Mouse (Mus musculus) midbrain, embryonic 10.5 days (tissue): ENCODE results near the gene Ctnna3. TPM values are rescaled to one million over a fixed set of nuclear protein-coding genes. Genes with fewer than 3 reads are reported as not detected.

Experiments used
- DNase-seq: peaks from one replicate; pipeline ENCODE4 v3.0.0-alpha.2; 2017; ENCODE audit warnings: low spot score
- H3K27ac ChIP-seq: fragments of 300-500 bp; sonication (generic); replicated peaks from 2 replicates; pipeline ENCODE4 v1.5.1; 2016; ENCODE audit warnings: mild to moderate bottlenecking
- H3K27me3 ChIP-seq: fragments of 300-500 bp; sonication (generic); 2 replicates; pipeline ENCODE4 v1.6.1; 2016; ENCODE audit warnings: low read depth, mild to moderate bottlenecking; ENCODE audit not compliant: poor library complexity, severe bottlenecking
- H3K36me3 ChIP-seq: fragments of 300-500 bp; sonication (generic); 2 replicates; pipeline ENCODE4 v1.6.1; 2016; ENCODE audit warnings: mild to moderate bottlenecking, moderate library complexity
- H3K4me1 ChIP-seq: fragments of 300-500 bp; sonication (generic); 2 replicates; pipeline ENCODE4 v1.6.1; 2016
- H3K4me3 ChIP-seq: fragments of 300-500 bp; sonication (generic); 2 replicates; pipeline ENCODE4 v1.5.1; 2016; ENCODE audit warnings: mild to moderate bottlenecking, moderate library complexity
- H3K9me3 ChIP-seq: fragments of 300-500 bp; sonication (generic); replicated peaks from 2 replicates; pipeline ENCODE4 v1.6.1; 2016; ENCODE audit warnings: mild to moderate bottlenecking
- WGBS: fragments of 180-500 bp; shearing (Covaris S2); methylation state at CpG from one replicate; pipeline ENCODE4 v1.1.7; 2016; 5-methylcytosine and 5-hydroxymethylcytosine counted together
- polyA plus RNA-seq: library from polyadenylated mRNA; unstranded; fragments of >200 nt; fragmentation: Nextera tagmentation; extraction: Ambion mirVana; gene quantifications from 2 replicates; pipeline ENCODE4 v1.2.1, GENCODE M21; 2016

The Ctnna3 gene
- polyA plus RNA-seq, 1 experiment from 2014 or later: 0.05 TPM

GRCm38 (mm10) chr10:63692039-63692438 is 262.1 kb downstream of the Ctnna3 start:
- no peaks in the 10 kb centered on the region for H3K27me3 ChIP-seq
- H3K4me3 ChIP-seq: no peak overlapping the region
- no peak overlapping the region for H3K27ac ChIP-seq
- DNase-seq: peak; percentile 44
- H3K36me3 ChIP-seq: no peaks in the 10 kb centered on the region
- 57% methylated on average over 3 of the region's 3 CpGs for WGBS
- H3K4me1 ChIP-seq: peaks cover 3% of the 10 kb centered on the region; the same call in 1 of the 2 replicates
- no peaks in the 10 kb centered on the region for H3K9me3 ChIP-seq

DNA sequence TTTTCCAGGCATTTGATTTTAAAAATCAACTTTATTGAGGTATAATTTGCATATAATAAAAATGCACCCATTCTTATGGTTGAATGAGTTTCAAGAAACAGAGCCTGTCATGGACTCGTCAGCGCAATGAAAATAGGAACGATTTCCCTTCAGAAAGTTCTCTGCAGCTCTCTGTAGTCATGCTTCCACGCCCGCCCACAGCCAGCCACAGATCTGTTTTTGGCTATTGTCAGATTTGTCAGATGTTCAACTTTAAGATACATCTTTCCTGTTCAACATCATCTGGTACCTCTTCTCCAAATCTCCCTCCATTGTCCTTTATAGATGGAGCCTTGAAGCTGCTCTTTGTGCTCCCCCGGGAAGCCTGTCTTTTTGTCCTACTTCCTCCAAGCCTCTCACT is 280.3 kb downstream of the Ctnna3 start:
- no peaks in the 10 kb centered on the region for H3K27me3 ChIP-seq
- H3K27ac ChIP-seq: no peak overlapping the region
- no peaks in the 10 kb centered on the region for H3K36me3 ChIP-seq
- H3K4me1 ChIP-seq: no peaks in the 10 kb centered on the region
- DNase-seq: no peak
- H3K9me3 ChIP-seq: no peaks in the 10 kb centered on the region
- 86% methylated on average over 6 of the region's 6 CpGs for WGBS
- no peak overlapping the region for H3K4me3 ChIP-seq

DNA sequence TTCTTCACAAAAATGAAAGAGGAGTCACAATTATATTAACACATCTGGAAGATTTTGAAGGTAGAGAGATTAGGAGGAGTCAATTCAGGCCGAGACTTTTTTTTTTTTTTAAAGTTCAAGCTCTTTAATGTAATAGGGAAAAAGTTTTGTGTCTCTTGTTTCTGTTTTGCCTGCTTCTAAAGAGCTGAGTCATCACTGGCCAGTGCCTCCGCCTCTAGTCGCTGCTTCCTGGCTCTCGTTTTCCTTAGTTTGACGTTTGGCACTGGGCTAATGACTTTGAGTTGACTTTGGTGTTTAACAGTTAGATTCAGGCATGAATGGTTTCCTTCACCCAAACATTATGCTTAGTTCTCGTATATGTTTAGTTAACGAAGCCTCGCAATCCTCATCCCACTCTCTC is 282.6 kb downstream of the Ctnna3 start:
- H3K9me3 ChIP-seq: no peaks in the 10 kb centered on the region
- no peak for DNase-seq
- H3K4me3 ChIP-seq: no peak overlapping the region
- WGBS: 83% methylated on average over 8 of the region's 8 CpGs
- H3K36me3 ChIP-seq: no peaks in the 10 kb centered on the region
- H3K27me3 ChIP-seq: no peaks in the 10 kb centered on the region
- no peaks in the 10 kb centered on the region for H3K4me1 ChIP-seq
- no peak overlapping the region for H3K27ac ChIP-seq

DNA sequence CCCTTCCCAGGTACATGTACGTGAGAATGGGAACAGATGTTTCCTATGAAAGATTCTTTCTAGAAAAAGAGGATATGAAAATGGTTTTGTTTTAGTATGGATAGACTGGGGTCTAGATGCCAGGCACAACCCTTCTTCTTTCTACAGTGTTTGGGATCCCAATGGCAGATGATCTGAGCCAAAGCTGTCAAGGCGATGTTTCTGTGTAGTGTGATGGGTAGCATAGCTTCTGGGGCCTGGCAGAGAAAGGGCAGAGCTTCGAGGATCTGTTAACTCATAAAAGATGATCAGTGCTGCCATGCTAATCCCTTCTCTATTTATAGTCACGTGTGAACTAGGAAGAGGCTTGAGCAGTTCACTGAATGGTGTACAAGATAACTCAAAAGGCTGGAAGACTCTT is 284.3 kb downstream of the Ctnna3 start:
- DNase-seq: no peak
- no peak overlapping the region for H3K4me3 ChIP-seq
- H3K27ac ChIP-seq: no peak overlapping the region
- no peaks in the 10 kb centered on the region for H3K4me1 ChIP-seq
- WGBS: 83% methylated on average over 4 of the region's 4 CpGs
- no peaks in the 10 kb centered on the region for H3K27me3 ChIP-seq
- H3K36me3 ChIP-seq: no peaks in the 10 kb centered on the region
- no peaks in the 10 kb centered on the region for H3K9me3 ChIP-seq

DNA sequence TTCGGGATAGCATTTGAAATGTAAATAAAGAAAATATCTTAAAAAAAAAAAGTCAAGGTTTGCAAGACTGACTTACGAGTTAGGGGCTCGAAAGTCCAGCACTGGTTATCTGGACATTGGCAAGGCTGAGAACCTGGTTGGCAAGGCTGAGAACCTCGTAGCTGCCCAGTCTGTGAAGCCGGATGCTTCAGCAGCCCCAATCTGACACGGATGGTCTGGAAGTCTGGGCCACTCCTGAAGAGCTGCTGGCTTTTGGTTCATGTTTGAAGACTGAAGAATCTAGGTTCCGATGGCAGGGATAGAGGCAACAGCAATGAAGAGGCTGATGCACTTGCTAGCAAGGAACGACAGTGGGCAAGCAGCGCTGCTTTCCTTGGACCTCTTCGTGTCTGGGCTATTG is 339.0 kb downstream of the Ctnna3 start:
- WGBS: 91% methylated on average over 10 of the region's 10 CpGs
- no peak for DNase-seq
- H3K27ac ChIP-seq: no peak overlapping the region

GRCm38 (mm10) chr10:63771656-63772055 is 341.8 kb downstream of the Ctnna3 start:
- no peaks in the 10 kb centered on the region for H3K9me3 ChIP-seq
- no peaks in the 10 kb centered on the region for H3K27me3 ChIP-seq
- H3K36me3 ChIP-seq: no peaks in the 10 kb centered on the region
- DNase-seq: no peak
- no peak overlapping the region for H3K27ac ChIP-seq
- no peaks in the 10 kb centered on the region for H3K4me1 ChIP-seq
- H3K4me3 ChIP-seq: no peak overlapping the region
- WGBS: 89% methylated on average over 7 of the region's 7 CpGs

More for the DNA sequence above, 339.0 kb downstream of the Ctnna3 start:
- no peak overlapping the region for H3K4me3 ChIP-seq
- no peaks in the 10 kb centered on the region for H3K9me3 ChIP-seq
- H3K4me1 ChIP-seq: no peaks in the 10 kb centered on the region
- H3K36me3 ChIP-seq: no peaks in the 10 kb centered on the region
- no peaks in the 10 kb centered on the region for H3K27me3 ChIP-seq

DNA sequence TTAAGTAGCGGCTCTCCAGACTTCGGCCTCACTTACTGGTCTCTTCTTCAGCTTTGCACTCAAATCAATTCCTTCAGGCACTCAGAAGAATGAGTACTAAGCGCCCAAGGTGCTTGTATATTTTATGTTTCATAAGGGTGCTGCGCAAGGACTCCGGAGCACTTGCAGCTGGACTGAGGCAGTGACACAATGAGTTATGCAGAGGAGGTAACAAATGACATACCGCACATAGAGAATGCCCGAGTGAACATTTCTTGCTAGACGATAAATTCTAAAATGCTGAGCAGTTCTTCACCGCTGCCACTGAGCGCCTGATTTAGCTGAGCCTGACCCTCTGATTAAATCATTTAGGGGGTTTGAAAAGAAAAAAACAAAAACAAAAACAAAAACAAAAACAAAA is 342.2 kb downstream of the Ctnna3 start:
- DNase-seq: no peak
- Histone ChIP-seq H3K9me3 (no peaks in the 10 kb centered on the region), H3K27ac (no peak overlapping the region), H3K4me3 (no peak overlapping the region), H3K27me3 (no peaks in the 10 kb centered on the region), H3K4me1 (no peaks in the 10 kb centered on the region), H3K36me3 (no peaks in the 10 kb centered on the region)
- WGBS: 95% methylated on average over 10 of the region's 10 CpGs

DNA sequence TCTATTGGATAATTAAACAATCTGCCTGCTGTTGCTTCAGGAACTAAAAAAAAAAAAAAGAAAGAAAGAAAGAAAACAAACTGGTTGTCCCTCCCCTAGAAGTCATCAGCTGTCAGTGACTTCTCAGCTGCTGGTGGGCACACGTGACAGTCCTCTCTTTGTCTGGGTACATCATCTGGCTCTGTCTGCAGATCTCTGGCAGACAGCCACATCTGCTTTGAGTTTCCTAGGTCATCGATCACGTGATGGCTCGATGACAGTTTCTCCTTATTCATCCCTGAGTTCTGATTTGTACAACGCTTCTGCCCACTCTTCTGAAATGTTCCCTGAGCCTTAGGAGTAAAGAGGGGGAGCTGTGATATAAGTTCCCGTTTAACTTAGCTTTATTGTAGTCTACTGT is 352.1 kb downstream of the Ctnna3 start:
- Histone ChIP-seq H3K27ac (no peak overlapping the region), H3K4me3 (no peak overlapping the region), H3K9me3 (no peaks in the 10 kb centered on the region), H3K36me3 (no peaks in the 10 kb centered on the region), H3K27me3 (no peaks in the 10 kb centered on the region), H3K4me1 (no peaks in the 10 kb centered on the region)
- DNase-seq: no peak
- WGBS: 78% methylated on average over 6 of the region's 6 CpGs

GRCm38 (mm10) chr10:63784808-63785535 is 355.1 kb downstream of the Ctnna3 start:
- H3K27me3 ChIP-seq: no peaks in the 10 kb centered on the region
- no peaks in the 10 kb centered on the region for H3K9me3 ChIP-seq
- WGBS: 87% methylated on average over 20 of the region's 20 CpGs
- no peak overlapping the region for H3K27ac ChIP-seq
- DNase-seq: no peak
- no peak overlapping the region for H3K4me3 ChIP-seq
- no peaks in the 10 kb centered on the region for H3K4me1 ChIP-seq
- no peaks in the 10 kb centered on the region for H3K36me3 ChIP-seq

GRCm38 (mm10) chr10:63786390-63786789 is 356.5 kb downstream of the Ctnna3 start:
- no peak overlapping the region for H3K4me3 ChIP-seq
- H3K27ac ChIP-seq: no peak overlapping the region
- WGBS: 95% methylated on average over 7 of the region's 7 CpGs
- no peaks in the 10 kb centered on the region for H3K36me3 ChIP-seq
- no peaks in the 10 kb centered on the region for H3K9me3 ChIP-seq
- no peak for DNase-seq
- no peaks in the 10 kb centered on the region for H3K4me1 ChIP-seq
- H3K27me3 ChIP-seq: no peaks in the 10 kb centered on the region

- no peak for DNase-seq
- Histone ChIP-seq H3K4me1 (no peaks in the 10 kb centered on the region), H3K27ac (no peak overlapping the region), H3K9me3 (no peaks in the 10 kb centered on the region), H3K27me3 (no peaks in the 10 kb centered on the region), H3K36me3 (no peaks in the 10 kb centered on the region), H3K4me3 (no peak overlapping the region)
- 91% methylated on average over 6 of the region's 6 CpGs for WGBS
These were observed 374.0 kb downstream of the Ctnna3 start for GRCm38 (mm10) chr10:63803909-63804308.

- H3K4me3 ChIP-seq: no peak overlapping the region
- H3K36me3 ChIP-seq: no peaks in the 10 kb centered on the region
- DNase-seq: no peak
- peaks cover 8% of the 10 kb centered on the region for H3K4me1 ChIP-seq
- no peaks in the 10 kb centered on the region for H3K9me3 ChIP-seq
- H3K27me3 ChIP-seq: no peaks in the 10 kb centered on the region
- WGBS: 94% methylated on average over 6 of the region's 6 CpGs
- no peak overlapping the region for H3K27ac ChIP-seq
These were observed 375.7 kb downstream of the Ctnna3 start for GRCm38 (mm10) chr10:63805551-63805950.

DNA sequence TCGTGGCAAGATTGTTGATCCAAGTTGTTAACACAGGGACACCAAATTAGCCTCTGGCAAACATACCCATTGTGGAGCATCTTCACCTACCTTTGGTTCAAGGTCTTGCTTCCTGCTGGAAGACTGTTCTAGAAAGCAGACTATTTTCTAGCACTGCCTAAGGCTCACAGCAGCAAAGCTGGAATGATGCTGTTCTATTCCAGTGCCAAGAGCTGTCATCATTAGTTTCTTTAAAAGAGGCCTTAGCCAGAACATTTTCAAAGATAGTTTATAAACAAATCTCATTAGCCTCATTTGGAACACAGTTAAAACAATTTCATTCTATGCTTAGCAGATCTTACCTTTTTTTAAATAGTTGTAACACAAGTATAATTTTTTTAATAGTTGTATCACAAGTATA is 376.4 kb downstream of the Ctnna3 start:
- Histone ChIP-seq H3K4me1 (peaks cover 8% of the 10 kb centered on the region), H3K4me3 (no peak overlapping the region), H3K27ac (no peak overlapping the region), H3K9me3 (no peaks in the 10 kb centered on the region), H3K27me3 (no peaks in the 10 kb centered on the region), H3K36me3 (no peaks in the 10 kb centered on the region)
- WGBS: 84% methylated on average over 1 of the region's 1 CpGs
- DNase-seq: no peak
